Comparison of ENCODE assay signal across 15 mouse cellular contexts in genomic region chr9:122274346-122274745, GRCm38 (mm10).
"Had no signal": no experiment of that assay in that cellular context is flagged by ENCODE, and none has a peak within 500 bp of the region (broad histone marks: within the 10 kb centered on the region; RNA-seq: fewer than 3 reads in every experiment).

No protein-coding gene starts in this region.

- H3K27me3 ChIP-seq: liver, embryonic 12.5 days; lung, embryonic 15.5 days; midbrain, embryonic 12.5 days; neural tube, embryonic 13.5 days had no signal

- H3K4me2 ChIP-seq: liver, embryonic 12.5 days; lung, embryonic 15.5 days; midbrain, embryonic 12.5 days; neural tube, embryonic 13.5 days had no signal

- H3K9ac ChIP-seq: liver, embryonic 12.5 days; lung, embryonic 15.5 days; midbrain, embryonic 12.5 days; neural tube, embryonic 13.5 days had no signal

- H3K4me3 ChIP-seq: layer of hippocampus, adult 2 months; limb, embryonic 10.5 days; liver, embryonic 12.5 days; lung, embryonic 15.5 days; midbrain, embryonic 12.5 days; neural tube, embryonic 13.5 days had no signal

- H3K27ac ChIP-seq: hindbrain, postnatal 0 days; kidney, postnatal 0 days; layer of hippocampus, adult 2 months; limb, embryonic 10.5 days; liver, embryonic 12.5 days; lung, embryonic 15.5 days; midbrain, embryonic 12.5 days; neural tube, embryonic 13.5 days had no signal

- H3K4me1 ChIP-seq: limb, embryonic 10.5 days; liver, embryonic 12.5 days; lung, embryonic 15.5 days; midbrain, embryonic 12.5 days; neural tube, embryonic 13.5 days had no signal

- DNase-seq: lung, postnatal 14 days; retina, postnatal 1 day; right cerebral cortex, postnatal 4 days; spleen, adult 18-20 months; thymus, adult 2 months; thymus, postnatal 25 days had no signal

- H3K36me3 ChIP-seq: liver, embryonic 12.5 days; lung, embryonic 15.5 days had no signal

- ATAC-seq: hindbrain, postnatal 0 days; liver, embryonic 12.5 days; midbrain, embryonic 16.5 days had no signal

- H3K9me3 ChIP-seq: limb, embryonic 10.5 days; liver, embryonic 12.5 days; lung, embryonic 15.5 days; midbrain, embryonic 12.5 days; neural tube, embryonic 13.5 days had no signal
